Mouse (Mus musculus): ENCODE results near the gene Fgr.

DNA sequence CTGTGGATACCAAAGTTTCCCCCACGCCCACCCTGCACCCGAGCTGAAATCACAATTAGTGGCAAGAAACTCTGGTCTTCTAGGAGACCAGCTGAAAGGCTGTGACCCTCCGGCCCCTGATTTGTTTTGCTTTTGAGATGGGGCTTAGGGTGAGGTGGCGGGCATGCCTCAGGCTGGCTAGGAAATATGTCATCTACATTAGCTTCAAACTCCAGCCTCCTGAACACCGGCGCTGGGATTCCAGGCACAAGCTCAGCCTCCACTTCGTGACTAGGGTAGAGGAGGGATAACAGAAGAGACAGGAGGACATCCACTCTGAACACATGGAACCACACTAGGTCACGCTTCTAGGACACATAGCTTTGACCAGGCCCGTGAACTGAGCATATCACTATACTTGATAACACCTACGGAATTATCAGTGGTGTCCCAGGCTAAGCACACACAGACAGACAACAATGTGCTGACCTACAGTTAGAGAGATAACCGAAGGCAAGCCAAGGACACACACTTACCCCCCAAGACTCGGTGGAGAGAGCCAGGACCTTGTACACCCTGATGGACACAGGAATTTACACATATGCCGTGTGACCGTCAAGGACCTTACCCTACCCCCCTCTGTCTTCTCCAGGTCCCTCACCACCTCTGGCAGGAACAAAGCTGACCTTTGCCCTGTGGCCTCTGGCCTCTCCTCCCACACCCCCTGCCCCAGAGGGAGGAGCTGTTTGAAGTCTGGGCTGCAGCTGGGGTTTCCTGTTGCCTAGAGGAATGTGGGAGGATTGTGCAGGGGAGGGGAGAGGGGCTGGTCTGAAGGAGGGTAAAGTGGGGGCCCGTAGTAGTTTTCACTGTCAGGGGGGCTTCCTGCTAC lies 33.9 kb downstream of the Fgr start:
- TF ChIP-seq CTCF (IDR thresholded peaks at IDR 0.05; ENCODE audit: insufficient read depth, low read depth, low read length), result no peak
- no peak for TF ChIP-seq POLR2A (IDR thresholded peaks at IDR 0.05; ENCODE audit: insufficient read depth, low read depth, low read length)

All from olfactory bulb, adult 2 months (tissue).